Mouse (Mus musculus) heart, embryonic 10.5 days (tissue): Measurements from ENCODE around the gene Pfpl. TPM values are rescaled to one million over a fixed set of nuclear protein-coding genes. Genes with fewer than 3 reads are reported as not detected.

ENCODE experiments used
- DNase-seq: peaks from one replicate; pipeline ENCODE4 v3.0.0-alpha.2; 2017; ENCODE audit warnings: low spot score
- H3K27ac ChIP-seq: fragments of 300-500 bp; sonication (generic); 2 replicates; pipeline ENCODE4 v1.5.1; 2016; ENCODE audit warnings: mild to moderate bottlenecking
- H3K27me3 ChIP-seq: fragments of 300-500 bp; sonication (generic); 2 replicates; pipeline ENCODE4 v1.6.1; 2016; ENCODE audit warnings: mild to moderate bottlenecking; ENCODE audit not compliant: poor library complexity, insufficient read depth, severe bottlenecking
- H3K36me3 ChIP-seq: fragments of 300-500 bp; sonication (generic); 2 replicates; pipeline ENCODE4 v1.6.1; 2016; ENCODE audit warnings: mild to moderate bottlenecking, moderate library complexity
- H3K4me1 ChIP-seq: fragments of 300-500 bp; sonication (generic); 2 replicates; pipeline ENCODE4 v1.6.1; 2016; ENCODE audit warnings: mild to moderate bottlenecking
- H3K4me3 ChIP-seq: fragments of 300-500 bp; sonication (generic); 2 replicates; pipeline ENCODE4 v1.5.1; 2016; ENCODE audit warnings: mild to moderate bottlenecking, moderate library complexity
- H3K9me3 ChIP-seq: fragments of 300-500 bp; sonication (generic); 2 replicates; pipeline ENCODE4 v1.6.1; 2016; ENCODE audit warnings: mild to moderate bottlenecking, moderate library complexity
- WGBS: fragments of 180-500 bp; shearing (Covaris S2); methylation state at CpG from one replicate; pipeline ENCODE4 v1.1.7; 2016; 5-methylcytosine and 5-hydroxymethylcytosine counted together
- polyA plus RNA-seq: library from polyadenylated mRNA; unstranded; fragments of >200 nt; fragmentation: Nextera tagmentation; extraction: Ambion mirVana; gene quantifications from 2 replicates; pipeline ENCODE4 v1.2.1, GENCODE M21; 2016

Gene Pfpl
- polyA plus RNA-seq, 1 experiment from 2014 or later: not detected

DNA sequence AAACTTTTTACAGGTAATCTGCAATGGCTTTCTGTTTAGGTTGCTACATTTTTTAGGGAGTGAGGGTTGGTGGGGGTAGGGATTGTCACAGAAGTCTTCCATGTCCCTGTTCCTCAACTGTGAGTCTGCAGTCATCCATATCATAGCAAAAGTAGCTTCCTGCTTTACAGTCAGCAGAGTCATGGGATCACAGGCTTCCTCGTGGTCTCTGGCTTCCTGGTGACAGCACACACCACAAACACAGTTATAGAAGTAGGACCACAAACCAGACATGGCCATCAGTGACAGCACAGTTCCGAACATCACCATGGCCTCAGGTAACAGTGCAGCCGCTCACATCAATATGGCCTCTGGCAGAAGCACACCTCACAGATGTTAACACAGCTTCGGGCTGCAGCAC lies 14.9 kb downstream of the Pfpl start:
- Histone ChIP-seq H3K4me1 (0 out of 2 replicates have a peak, but pooled peaks cover 3% of the 10 kb centered on the region), H3K4me3 (no peak overlapping the region), H3K36me3 (no peaks in the 10 kb centered on the region), H3K27me3 (no peaks in the 10 kb centered on the region), H3K27ac (no peak overlapping the region), H3K9me3 (no peaks in the 10 kb centered on the region)
- no peak for DNase-seq
- 71% methylated on average over 4 of the region's 4 CpGs for WGBS

DNA sequence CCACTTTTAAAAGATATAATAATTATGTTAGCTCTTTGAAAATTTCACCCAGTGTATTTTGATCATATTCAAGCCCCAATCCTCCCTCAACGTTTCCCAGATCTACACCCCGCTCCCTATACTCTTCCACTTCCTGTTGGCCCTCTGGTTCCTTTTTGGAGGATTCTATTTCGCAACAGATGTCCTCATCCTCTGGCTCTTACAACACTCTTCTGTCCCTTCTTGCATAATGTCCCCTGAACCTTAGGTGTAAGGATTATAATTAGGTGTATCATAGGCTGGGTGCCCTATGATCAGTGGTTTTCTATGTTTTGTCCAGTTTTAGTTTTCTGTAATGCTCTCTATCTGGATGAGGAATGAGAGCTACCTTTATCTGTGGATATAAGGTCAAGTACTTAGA lies 17.3 kb downstream of the Pfpl start:
- WGBS: 75% methylated on average over 3 of the region's 3 CpGs
- Histone ChIP-seq H3K4me3 (no peak overlapping the region), H3K36me3 (no peaks in the 10 kb centered on the region), H3K27ac (no peak overlapping the region), H3K9me3 (no peaks in the 10 kb centered on the region), H3K4me1 (0 out of 2 replicates have a peak, but pooled peaks cover 3% of the 10 kb centered on the region), H3K27me3 (no peaks in the 10 kb centered on the region)
- no peak for DNase-seq

DNA sequence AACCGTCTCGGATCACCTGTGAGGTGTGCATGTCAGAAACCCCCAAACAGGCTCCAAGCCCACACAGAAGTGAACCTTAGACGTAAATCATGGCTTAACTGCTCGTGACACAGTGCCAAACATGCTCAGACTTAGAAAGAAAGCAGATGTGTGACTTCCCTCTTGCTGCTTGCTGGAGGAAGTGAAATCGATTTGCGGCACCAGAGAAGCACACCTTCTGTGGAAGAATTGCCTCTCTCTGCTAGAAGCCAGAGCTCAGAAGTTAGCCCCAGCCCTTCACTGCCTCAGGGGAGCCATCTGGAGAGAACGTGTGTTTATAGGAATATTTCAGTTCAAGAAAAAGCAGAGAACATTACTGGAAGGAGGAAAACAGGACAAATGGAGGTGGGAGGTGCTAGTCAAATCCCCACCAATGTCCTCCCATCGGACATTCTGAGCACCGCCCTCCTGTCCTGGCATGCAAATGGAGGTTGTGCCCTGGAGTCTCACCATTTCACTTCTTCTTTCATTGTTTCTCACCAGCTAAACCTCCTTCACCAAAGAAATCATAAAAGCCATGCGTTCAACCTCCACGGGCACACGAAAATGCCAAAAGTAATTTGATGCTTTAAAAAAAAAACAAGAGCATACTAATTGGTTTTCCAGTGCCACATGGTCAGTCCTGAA lies 29.8 kb downstream of the Pfpl start:
- Histone ChIP-seq H3K36me3 (no peaks in the 10 kb centered on the region), H3K4me1 (no peaks in the 10 kb centered on the region), H3K27ac (no peak overlapping the region), H3K4me3 (no peak overlapping the region), H3K9me3 (no peaks in the 10 kb centered on the region), H3K27me3 (no peaks in the 10 kb centered on the region)
- DNase-seq: no peak
- 84% methylated on average over 12 of the region's 12 CpGs for WGBS

DNA sequence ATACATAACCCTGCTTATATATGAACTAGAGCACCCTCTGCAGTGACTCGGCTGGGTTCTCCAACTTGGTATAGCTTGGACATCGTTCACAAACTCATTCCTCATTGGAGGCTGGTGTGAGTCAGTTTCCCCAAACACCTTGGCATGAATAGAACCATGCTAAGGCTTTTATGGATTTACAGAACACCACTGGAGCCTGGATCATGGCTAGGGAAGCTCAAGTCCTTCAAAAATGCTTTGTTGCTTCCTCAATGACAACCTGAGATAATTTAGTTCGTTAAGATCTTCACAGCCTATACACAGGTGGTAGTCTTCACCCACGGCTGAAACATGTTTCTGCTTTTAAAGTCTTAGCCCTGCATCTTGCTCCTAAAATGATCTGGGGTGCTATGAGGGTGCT lies 31.8 kb downstream of the Pfpl start:
- Histone ChIP-seq H3K27ac (no peak overlapping the region), H3K36me3 (no peaks in the 10 kb centered on the region), H3K4me1 (peaks cover 3% of the 10 kb centered on the region), H3K4me3 (no peak overlapping the region), H3K27me3 (no peaks in the 10 kb centered on the region), H3K9me3 (no peaks in the 10 kb centered on the region)
- DNase-seq: no peak
- WGBS: 76% methylated on average over 4 of the region's 4 CpGs

DNA sequence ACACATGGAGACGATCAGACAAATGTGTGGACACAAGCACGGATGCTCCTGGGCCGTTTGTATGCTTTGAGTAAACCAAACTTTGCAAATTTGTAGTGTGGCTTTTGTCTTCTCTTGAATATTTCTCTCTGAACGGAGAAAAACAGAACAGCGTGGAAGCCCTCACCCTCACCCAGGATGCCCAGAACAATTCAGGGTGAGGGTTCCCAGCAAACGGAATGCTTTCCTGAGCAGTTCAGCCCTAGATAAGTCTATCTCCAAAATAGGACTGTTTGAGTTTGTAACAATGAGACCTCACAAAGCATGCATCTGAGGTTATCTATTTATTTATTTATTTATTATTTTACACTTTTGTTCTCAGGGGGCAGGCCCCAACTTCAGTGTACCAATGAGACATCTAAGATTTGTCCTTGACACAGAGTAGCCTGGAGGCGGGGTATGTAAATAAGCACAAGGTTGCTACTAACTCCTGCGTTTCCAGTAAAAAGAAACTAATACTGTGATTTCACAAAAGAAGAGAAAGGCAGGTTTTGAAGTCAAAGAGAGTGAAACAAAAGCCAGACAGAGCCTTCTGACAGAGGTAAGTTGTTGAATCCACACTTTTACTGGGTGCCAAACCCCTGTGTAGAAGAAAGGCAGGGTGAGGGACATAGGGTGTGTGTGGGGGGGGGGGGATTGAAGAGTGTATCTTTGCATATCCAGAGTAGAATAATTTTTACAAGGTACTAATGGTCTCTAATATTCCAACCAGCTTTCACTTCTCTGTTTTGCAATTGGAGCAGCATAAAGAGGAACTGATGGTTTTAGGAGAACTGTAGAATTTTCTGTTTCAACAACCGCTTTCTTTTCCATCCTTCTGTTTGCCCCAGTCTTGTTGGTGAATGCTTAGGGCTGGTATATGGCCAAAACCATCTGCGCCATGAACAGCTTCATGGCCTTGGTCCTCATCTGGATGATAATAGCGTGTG lies 32.9 kb downstream of the Pfpl start, which contains the start of gene Mpeg1:
Gene Mpeg1 (plus strand): TSS at position 498 of the 968 bp plus-strand sequence.
- Histone ChIP-seq H3K4me1 (peaks cover 3% of the 10 kb centered on the region), H3K9me3 (no peaks in the 10 kb centered on the region), H3K27me3 (no peaks in the 10 kb centered on the region), H3K36me3 (no peaks in the 10 kb centered on the region), H3K4me3 (no peak within 1 kb of the TSS), H3K27ac (no peak within 1 kb of the TSS)
- no peak for DNase-seq
- WGBS: 80% methylated on average over 11 of the region's 11 CpGs

DNA sequence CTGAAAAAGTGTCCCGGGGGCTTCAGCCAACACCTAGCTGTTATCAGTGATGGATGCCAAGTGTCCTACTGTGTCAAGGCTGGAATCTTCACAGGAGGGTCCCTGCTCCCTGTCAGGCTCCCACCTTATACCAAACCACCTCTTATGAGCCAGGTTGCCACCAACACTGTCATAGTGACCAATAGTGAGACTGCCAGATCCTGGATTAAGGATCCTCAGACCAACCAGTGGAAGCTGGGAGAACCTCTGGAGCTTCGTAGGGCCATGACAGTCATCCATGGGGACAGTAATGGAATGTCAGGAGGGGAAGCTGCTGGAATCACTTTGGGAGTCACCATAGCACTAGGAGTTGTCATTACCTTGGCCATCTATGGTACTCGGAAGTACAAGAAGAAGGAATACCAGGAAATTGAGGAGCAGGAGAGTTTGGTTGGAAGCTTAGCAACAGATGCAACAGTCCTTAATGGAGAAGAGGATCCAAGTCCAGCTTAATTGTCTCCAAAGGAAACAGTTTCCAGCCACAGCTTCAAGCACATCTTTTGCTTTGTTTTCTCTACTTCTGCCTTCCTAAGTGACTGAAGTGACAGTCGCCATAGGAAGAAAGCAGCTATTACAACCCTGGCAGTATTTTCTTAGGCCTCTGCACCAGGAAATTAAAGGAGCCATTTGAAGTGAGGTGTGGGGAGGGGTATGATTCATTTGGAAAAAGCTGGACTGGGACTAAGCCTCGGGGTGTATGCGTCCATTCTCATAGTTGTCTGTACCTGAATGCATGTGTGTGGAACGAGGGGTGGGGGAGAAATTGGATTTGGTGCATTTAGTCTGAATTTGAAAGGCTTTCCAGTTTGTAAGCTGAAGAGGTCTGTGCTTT lies 35.4 kb downstream of the Pfpl start:
- WGBS: 60% methylated on average over 7 of the region's 7 CpGs
- no peaks in the 10 kb centered on the region for H3K36me3 ChIP-seq
- no peak overlapping the region for H3K27ac ChIP-seq
- no peaks in the 10 kb centered on the region for H3K27me3 ChIP-seq
- DNase-seq: no peak
- no peak overlapping the region for H3K4me3 ChIP-seq
- H3K9me3 ChIP-seq: no peaks in the 10 kb centered on the region
- H3K4me1 ChIP-seq: peaks cover 3% of the 10 kb centered on the region

DNA sequence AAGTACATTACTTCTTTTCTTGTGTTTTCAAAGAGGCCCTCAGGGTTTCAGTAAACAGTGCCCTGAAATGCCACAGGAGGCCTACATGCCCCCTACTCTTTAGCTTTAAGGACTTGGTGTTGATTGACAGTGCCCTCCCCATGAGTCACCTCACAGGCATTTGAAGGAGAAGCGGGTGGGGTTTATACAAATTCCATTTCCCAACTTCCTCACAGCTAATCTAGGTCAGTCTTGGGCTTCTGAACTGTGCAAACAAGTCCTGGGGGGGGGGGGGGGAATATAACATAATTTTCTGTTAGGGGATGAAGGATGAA lies 36.0 kb downstream of the Pfpl start:
- Histone ChIP-seq H3K4me1 (peaks cover 3% of the 10 kb centered on the region), H3K9me3 (no peaks in the 10 kb centered on the region), H3K36me3 (no peaks in the 10 kb centered on the region), H3K27me3 (no peaks in the 10 kb centered on the region), H3K4me3 (no peak overlapping the region), H3K27ac (no peak overlapping the region; the same call in 1 of the 2 replicates)
- 14% methylated on average over 1 of the region's 1 CpGs for whole genome bisulfite sequencing
- DNase-seq: no peak

DNA sequence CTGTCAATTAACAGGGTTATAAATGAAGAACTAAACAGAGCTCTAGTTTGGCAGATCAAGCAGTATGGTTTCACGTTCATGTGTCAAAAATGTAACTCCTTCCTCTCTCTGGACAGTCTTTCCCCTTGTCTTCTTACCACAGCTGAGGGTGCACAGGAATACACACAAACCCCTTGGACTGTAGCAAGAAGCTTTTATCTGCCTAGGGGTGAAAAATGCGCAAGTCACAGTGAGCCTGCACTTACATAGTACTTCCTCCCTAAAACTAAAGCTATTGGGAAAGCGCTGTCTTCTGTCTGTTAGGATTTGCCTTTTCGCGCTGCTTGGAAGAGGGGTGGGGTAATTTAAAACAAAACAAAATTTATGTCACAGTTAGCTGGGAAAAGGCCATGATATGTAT lies 36.4 kb downstream of the Pfpl start:
- Histone ChIP-seq H3K4me3 (no peak overlapping the region), H3K9me3 (no peaks in the 10 kb centered on the region), H3K4me1 (peaks cover 3% of the 10 kb centered on the region), H3K27me3 (no peaks in the 10 kb centered on the region), H3K27ac (no peak overlapping the region; the same call in 1 of the 2 replicates), H3K36me3 (no peaks in the 10 kb centered on the region)
- DNase-seq: no peak
- WGBS: 74% methylated on average over 5 of the region's 5 CpGs

DNA sequence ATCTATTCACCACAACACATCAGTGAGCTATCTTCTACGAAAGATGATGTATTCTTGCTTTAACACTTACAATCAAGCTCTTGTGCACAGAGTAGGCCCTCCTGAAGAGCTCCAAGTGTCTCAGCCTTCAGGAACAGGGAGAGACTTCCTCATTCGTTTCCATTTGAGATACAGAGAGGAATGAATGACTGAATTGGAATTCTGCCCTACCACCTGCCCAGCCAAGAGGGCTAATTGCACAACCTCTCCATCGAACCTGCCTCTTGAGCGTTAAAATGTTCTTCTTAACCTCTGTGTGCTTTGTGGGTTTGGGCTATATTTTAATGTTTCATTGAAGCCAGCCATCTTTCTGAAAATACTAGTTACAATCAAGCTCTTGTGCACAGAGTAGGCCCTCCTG lies 37.0 kb downstream of the Pfpl start:
- Histone ChIP-seq H3K9me3 (no peaks in the 10 kb centered on the region), H3K27ac (no peak overlapping the region), H3K36me3 (no peaks in the 10 kb centered on the region), H3K4me1 (peaks cover 3% of the 10 kb centered on the region), H3K27me3 (no peaks in the 10 kb centered on the region), H3K4me3 (no peak overlapping the region)
- no peak for DNase-seq
- 79% methylated on average over 4 of the region's 4 CpGs for WGBS

DNA sequence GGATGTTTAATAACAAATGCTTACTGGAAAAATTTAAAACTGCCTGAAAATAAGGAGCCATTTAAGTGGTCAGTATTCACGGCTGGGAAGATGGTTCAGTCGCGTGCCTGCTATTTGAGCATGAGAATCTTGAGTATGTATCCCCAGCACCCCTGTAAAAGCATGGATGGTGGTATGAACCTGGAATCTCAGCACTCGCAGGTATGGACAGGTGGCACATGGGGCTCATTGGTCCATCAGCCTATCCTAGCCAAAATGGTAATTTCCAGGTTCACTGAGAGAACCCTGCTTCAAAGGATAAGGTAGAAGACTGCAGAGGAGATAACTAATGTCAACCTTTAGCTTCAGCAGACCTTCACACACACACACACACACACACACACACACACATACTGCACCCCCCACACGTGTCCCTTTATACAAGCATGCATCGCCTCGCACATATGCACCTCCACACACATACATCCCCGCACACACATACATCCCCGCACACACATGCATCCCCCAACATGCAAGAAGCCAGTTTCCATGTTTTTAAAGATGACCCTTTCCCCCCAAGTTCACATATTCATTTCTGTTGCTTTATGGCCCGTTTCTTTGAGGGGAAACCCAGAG lies 37.9 kb downstream of the Pfpl start:
- no peak for DNase-seq
- Histone ChIP-seq H3K36me3 (no peaks in the 10 kb centered on the region), H3K27ac (no peak overlapping the region), H3K4me3 (no peak overlapping the region), H3K4me1 (peaks cover 3% of the 10 kb centered on the region), H3K9me3 (no peaks in the 10 kb centered on the region), H3K27me3 (no peaks in the 10 kb centered on the region)
- 86% methylated on average over 10 of the region's 10 CpGs for WGBS

DNA sequence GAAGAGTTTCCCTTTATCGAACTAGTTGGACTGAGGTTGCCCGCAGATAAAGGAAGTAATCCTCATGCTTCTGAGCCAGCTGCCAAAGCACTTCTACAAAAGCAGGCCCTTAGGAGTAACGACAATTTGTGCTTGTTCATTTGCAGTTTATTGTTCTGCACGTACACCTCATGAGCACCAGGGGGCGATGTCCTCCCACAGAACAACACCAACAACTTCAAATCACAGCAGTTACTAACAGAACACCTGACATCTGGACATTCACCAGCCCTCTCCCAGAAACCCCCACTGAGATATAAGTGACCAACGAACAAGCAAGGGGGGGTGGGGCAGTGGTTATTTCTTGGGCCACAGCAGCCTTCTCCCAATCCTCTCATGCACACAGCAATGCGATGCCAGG lies 38.5 kb downstream of the Pfpl start:
- H3K27me3 ChIP-seq: no peaks in the 10 kb centered on the region
- WGBS: 27% methylated on average over 7 of the region's 7 CpGs
- DNase-seq: no peak
- no peak overlapping the region for H3K27ac ChIP-seq
- H3K4me1 ChIP-seq: peaks cover 3% of the 10 kb centered on the region
- H3K9me3 ChIP-seq: no peaks in the 10 kb centered on the region
- no peaks in the 10 kb centered on the region for H3K36me3 ChIP-seq
- no peak overlapping the region for H3K4me3 ChIP-seq

DNA sequence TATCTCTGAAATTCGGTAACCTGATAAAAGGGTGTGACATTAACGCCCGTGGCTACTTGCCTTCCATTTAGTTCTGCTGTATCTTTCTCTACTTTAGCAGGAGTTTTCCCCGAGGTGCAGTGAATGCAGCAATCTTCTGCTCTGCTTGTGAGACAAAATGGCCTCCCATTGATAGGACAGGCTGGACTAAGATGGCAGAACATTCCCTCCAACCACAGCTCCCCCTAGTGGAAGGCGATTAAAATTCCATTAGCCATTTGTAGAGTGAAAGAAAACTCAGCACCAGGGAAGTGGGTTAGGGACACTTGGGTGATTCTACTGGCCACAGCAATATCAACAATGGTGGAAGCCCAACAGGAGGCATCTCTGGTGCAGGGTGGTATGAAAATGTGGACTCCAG lies 39.7 kb downstream of the Pfpl start:
- no peak for DNase-seq
- 77% methylated on average over 5 of the region's 5 CpGs for WGBS
- Histone ChIP-seq H3K4me1 (peaks cover 3% of the 10 kb centered on the region), H3K4me3 (no peak overlapping the region), H3K27ac (no peak overlapping the region), H3K36me3 (no peaks in the 10 kb centered on the region), H3K9me3 (no peaks in the 10 kb centered on the region), H3K27me3 (no peaks in the 10 kb centered on the region)
